Mouse (Mus musculus) CH12F3 (cell line): ENCODE measurements around the gene Ccdc182.

Experiments used
- in situ Hi-C: fragments of 300-500 bp; cut with MboI; formaldehyde crosslinking; loops from 2 replicates; pipeline ENCODE4 v1.14.3; 2020; ENCODE audit warnings: low sequenced_read_pairs

Gene Ccdc182

DNA sequence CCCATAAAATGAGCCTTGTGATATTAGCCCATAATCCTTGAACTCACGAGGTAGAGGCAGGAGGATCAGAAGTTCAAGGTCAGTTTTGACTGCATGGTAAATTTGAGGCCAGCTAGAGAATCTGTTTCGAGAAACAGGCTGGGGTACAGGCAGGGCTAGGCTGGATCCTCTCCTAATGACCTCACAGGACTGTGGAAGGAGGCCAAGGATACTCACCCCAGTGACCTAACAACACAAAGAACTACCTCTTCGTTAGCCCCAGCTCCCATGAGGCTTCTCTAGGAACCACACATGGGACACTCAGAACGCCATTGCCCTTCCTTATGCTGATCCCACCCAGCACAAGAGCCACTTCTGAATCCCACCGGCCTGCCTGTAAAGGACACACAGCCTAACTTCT lies 25.0 kb downstream of the Ccdc182 start:
- in situ Hi-C loops = no loop called here

DNA sequence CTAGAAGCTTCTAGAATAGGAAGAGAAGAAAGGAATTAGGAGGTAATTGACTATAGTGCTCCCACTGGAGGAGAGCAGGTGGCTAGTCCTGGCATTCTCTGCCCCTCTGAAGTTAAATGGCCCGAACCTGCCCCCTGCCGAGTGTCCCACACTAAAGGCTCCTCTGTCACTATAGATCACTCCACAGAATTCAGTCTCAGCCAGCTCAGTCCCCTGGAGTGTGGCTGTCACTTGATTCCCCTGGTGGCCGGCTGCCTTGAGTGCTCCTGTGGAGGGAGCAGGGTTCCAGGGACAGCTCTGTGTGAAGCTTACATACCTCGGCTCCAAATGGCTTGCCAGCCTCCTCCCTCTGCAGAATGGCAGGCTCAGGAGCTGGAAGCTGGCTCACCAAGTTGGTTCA lies 33.2 kb downstream of the Ccdc182 start:
- in situ Hi-C loops = no loop called here

DNA sequence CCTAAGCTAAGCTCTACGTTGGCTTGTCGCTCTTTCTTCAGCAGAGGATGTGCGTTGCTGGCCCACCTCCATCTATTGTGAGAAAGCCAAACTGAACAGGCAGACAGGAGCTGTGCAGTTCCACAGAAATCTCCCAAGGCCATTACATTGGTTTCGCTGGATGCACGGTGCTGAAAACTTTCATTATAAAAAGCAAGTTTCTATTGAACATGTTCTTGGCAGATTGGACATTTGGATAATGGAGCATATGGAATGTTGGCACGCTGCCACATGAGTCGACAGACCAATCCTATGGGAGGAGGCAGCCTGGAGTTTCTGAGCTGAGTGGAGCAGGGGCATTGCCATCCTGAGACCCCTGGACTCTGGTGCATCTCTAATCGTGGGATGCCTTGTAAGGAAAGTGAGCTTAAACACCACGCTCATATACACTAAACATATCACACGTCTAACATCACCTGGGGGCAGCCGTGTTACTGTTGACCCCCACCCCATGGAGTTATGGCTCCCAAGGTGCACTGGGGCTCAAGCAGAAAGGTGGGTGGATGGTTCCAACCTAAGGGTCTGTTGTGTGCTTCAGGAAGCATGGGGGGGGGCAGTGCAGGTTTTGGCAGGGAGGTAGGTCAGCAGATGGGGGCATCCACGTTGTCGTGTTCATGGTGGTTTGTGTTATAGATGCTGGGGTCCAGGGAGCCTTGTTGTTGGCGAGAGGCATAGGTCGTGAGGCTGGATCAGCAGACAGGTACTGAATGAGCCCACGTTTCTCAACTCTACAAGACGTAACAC lies 35.1 kb downstream of the Ccdc182 start:
- in situ Hi-C loops = no loop called here

DNA sequence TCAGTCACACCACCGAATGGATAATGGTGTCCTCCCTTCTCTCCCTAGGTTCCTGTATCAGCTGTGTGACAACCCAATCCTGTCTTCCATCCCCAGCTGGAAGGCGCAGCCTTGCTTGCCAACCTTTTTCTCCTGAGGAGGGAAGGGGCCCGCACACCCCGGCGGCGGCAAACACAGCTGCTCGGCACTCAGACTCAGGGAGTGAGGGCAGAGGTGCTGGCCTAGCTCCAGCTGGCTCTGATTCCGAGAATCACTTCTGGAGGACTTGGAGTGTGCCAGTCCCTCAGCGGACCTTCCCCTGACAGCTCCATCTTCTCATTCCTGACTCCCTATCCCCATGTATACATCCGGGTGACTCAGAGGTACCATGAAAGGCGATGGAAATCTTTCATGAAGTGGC lies 36.9 kb downstream of the Ccdc182 start:
- in situ Hi-C loops = no loop called here

DNA sequence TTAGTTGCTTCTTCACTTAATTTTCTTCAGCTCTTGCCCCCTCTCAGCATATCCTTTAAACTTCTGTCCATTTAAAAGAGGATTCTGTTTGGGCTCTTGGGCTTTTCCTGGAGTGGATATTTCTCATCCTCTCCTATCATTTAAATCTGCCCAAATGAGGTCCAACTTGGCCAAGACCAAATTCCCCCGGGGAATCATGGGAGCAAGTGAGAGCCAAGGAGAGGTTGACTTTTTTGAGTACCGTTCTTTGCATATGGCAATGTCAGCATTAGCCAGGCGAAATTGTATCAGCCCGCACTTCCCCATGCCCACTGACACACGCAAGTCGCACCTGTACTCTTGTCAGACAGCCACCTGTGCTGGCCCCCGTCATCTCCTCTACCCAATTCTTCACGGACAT lies 37.9 kb downstream of the Ccdc182 start:
- in situ Hi-C loops = no loop called here

DNA sequence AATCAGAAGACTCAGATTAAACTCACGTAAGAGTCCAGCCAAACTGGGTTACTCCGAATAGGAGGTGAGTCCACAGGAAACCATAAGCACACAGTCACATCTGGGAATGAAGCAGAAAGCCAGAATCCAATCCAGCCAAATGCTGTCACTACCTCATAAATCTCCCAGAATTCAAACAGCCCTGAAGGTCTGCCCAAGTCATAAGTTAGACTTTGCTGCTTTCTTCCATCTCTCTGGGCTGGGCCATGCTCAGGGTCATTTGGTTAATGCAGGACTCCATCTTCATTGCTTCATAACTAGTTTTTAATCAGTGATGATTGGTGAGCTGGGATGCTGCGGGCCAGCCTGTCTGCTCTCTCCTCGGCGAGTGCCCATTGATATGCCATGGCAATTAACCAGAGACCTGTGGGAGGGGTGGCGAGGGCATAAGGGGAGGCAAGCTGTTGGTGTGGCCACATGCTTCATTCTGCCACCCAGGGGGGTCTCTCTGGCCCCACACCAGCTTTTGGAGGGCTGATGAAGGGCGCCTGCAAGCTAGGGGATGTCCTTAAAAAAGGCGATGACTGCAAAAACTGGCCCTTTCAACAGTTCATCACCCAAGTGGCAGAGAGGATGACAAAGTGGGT lies 38.6 kb downstream of the Ccdc182 start:
- in situ Hi-C loops = no loop called here

DNA sequence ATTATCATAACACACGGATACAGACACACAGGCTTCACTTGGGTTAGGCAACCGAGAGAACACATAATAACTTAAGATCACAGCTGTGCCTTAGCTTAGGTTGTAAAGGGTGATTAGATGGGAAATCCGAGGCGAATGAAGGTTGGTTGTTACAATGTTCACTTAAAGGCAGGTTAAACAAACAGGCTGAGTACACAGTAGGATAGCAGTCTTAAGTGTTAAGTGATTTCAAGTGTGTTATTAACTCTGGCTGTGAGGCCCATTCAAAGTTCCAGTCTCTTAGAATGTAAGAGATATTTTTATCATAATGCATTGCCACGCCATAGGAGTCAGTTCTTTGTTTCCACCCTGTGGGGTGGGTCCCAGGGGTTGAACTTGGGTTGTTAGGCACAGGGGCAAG lies 41.0 kb downstream of the Ccdc182 start:
- in situ Hi-C loops = no loop called here

DNA sequence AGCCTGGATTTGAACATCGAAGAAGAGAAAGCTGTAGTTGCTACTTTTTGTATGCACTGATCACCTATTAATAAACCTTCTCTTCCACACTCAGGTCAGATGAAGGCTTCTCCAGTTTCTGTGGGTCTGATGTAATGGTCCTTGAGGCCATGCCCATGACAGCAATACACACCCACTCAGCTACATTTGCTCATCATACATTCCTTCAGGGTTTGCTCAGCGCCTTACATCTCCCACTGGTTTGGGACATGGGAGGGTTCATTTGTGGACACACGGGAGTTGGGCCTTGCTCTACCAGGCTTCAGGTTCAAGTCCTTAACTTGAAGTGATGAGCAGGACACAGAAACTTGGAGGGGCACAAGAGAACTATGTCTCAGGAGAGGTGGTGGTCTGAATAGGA lies 44.1 kb downstream of the Ccdc182 start:
- in situ Hi-C loops = no loop called here
